Mouse (Mus musculus) fat pad, adult 2 months (tissue): ENCODE measurements around the gene Rbm4.

Experiments
- DNase-seq: peaks from one replicate; pipeline ENCODE4 v3.0.0-alpha.2; 2011; ENCODE audit warnings: low read depth, low spot score; ENCODE audit errors: extremely low read depth

Gene Rbm4

GRCm38 (mm10) chr19:4743524-4743923 lies 50.2 kb downstream of the Rbm4 start:
- DNase-seq: no peak

GRCm38 (mm10) chr19:4742229-4742628 lies 51.5 kb downstream of the Rbm4 start:
- no peak for DNase-seq

GRCm38 (mm10) chr19:4741482-4741881 lies 52.2 kb downstream of the Rbm4 start:
- no peak for DNase-seq

DNA sequence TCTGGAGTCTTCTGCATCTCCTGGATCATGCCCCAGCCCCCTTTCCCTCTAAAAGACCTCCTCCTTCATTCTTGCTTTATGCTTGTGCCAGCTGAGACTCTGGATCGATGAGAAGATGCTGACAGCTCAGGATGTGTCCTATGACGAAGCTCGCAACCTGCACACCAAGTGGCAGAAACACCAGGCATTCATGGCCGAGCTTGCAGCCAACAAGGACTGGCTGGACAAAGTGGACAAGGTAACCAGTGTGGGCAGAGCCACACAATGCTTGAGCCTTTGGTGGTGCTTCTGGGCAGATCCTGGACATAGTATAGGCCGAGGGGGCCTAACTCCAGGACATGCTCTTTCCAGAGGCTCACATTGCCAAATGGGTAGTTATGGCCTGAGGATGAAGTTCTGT lies 53.9 kb downstream of the Rbm4 start:
- DNase-seq: no peak

DNA sequence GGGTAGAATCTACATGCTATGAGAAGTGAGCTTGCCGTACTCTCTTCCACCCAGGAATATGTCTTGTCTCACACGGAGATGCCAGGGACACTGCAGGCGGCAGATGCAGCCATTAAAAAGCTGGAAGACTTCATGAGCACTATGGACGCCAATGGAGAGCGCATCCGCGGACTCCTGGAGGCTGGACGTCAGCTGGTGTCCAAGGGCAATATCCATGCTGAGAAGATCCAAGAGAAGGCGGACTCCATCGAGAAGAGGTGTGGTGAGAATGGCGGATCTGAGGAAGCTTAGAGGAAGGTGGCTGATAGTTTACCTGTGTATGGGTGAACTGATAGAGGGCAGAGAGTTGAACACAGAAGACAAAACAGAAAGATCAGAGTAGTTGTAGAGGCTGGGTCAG lies 54.6 kb downstream of the Rbm4 start:
- DNase-seq: no peak

GRCm38 (mm10) chr19:4737866-4738265 lies 55.8 kb downstream of the Rbm4 start:
- no peak for DNase-seq
